Mouse (Mus musculus): ENCODE measurements around the gene D5Ertd579e.

D5Ertd579e gene

DNA sequence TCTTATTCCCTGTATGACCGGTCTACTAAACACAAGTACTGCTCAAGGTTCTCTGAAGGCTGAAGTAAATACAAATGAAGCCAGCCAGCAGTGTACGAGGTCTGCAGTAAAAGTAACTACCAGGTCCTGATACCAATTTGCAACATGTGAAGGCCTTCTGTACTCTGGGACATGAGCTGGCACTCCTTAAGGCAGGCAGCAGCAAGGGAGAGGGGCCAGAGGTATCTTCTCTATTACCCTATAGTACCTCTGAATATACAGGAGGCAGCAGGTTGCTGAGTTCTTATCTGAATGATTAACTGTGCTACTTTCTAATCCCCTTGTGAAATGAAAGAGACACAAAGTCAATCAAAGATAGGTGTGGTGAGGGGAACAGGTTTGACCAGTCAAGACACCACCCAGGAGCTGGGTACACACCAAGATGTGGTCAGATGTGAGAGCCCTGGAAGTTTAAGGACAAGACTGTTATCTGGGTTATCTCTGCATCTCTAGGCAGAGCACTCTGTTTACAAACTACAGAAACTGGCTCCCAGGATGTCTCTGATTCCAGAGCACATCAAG lies 86.8 kb downstream of the D5Ertd579e start:
- DNase-seq (ENCODE audit: low read depth), result no peak

DNA sequence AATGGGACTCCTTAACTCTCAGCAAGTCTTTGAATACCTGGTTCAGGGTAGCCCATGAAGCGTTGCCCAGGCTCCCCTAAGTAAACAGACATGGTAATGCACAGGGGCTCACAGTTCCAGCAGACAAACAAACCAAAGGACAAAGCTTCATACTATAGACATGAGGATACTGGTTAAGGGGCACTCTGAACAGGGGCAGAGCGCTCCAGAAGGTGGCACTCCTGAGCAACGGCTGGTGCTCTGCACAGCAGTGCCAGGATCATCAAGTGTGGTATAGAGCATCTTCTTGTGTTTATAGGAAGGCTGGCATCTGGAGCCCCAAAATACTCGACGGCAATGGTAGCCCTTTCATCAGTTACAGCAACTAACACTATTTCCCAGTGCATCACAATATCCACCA lies 92.8 kb downstream of the D5Ertd579e start:
- peak; percentile 57 for DNase-seq (ENCODE audit: low read depth)

DNA sequence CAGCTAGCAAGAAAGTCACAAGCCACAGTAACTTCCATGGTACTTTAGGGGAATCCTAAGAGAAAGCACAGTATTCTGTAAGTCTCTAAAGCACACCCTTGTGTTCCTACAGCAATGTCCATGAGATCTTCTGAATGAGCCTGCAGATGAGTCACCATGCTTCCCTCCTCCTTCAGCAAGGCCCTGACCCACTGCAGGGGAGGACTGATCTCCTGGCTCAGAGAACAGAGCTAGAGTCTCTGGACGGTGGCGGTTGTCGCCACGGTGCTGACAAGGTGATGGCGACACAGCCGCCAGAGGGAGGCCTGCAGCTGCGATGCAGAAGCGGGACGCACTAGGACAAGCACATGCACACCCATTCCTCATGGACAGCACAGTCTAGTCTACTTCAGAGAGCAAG lies 93.8 kb downstream of the D5Ertd579e start:
- no peak for DNase-seq (ENCODE audit: low read depth)

DNA sequence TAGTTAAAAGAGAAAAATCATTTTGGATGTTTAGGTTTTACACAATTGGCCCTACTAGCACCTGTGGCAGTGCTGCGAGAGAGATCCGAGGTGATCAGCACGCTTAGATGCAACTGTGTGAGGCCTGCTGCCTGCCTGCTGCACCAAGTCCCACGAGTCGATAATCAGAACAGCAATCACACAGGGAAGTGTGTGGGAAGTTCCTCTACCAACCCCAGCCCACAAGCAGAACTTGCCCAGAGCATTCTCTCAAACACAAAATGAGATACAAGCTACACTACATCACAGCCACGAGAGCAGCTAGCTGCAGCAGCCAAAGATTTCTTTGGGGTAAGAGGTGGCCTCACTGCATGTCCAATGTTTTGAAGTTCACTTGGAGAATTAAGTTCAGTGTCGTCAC lies 94.3 kb downstream of the D5Ertd579e start:
- no peak for DNase-seq (ENCODE audit: low read depth)

DNA sequence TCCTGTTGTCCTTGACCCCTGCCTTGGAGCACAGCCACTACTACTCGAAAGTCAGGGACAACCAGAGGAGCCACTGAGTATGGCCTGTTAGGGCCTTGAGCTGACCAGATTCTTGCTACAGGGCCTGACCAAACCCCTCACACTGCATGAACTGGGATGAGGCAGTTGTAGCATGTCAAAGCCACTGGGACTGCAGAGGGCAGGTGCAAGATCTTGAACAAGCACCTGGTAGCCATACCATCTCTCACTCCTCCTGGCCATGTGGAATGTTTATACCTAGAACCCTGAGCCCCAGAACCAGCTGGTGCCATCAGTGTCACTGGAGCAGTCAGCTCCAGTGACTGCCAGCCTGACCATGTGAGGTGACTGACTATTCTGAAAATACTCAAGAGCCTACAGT lies 96.9 kb downstream of the D5Ertd579e start:
- no peak for DNase-seq (ENCODE audit: low read depth)

DNA sequence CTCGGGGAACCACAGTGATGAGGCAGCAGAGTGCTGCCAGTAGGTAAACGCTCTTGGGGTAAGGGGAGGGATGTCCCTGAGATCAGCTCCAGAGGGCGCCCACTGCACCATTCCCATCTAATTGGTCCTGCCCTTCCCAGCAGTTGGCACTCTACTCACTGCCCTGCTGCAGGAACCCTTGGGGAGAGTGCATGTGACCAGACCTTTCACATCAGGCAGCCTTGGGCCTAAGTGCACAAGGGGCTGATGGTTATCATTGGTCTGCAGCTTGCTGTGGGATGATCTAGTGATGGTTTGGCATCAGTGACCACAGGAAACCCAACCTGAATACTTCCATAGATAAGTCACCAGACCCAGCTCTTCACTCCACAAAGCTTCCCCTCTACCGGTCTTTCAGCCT lies 98.2 kb downstream of the D5Ertd579e start:
- no peak for DNase-seq (ENCODE audit: low read depth)

DNA sequence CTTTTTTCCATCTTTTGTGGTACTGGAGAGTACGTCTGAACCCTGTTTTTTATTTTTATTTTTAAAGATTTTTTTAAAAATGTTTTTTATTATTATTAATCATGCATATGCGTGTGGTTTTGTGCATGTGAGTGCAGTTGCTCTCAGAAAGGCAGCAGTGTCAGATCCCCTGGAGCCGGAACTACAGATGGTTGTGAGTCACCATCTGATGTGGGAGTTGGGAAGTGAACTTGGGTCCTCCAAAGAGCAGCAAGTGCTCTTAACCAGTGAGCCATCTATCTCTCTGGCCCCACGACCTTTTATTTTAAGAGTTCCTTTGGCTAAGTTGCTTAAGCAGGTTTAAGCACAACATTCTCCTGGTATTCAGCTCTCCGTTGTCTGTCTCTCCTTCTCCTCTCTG lies 99.6 kb downstream of the D5Ertd579e start:
- no peak for DNase-seq (ENCODE audit: low read depth)

DNA sequence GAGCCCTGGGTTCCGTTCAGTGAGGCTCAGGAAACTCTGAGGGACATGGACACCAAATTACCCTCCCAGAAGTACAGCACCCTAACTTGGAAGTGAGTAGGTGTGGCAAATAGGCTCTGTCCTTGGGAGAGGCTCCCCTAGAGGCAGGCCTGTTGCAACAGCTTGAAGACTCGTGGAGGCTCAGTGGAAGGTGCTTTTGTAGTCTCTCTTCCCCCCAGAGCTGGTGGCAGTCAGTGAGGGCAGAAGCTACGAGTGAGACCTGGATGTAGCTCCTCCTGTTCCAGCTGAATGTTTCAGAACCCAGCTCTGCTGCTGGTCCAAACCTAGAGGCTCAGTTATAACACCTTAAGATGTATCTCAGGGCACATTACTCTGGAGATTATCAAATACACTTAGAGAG lies 100.7 kb downstream of the D5Ertd579e start:
- DNase-seq (ENCODE audit: low read depth), result no peak

DNA sequence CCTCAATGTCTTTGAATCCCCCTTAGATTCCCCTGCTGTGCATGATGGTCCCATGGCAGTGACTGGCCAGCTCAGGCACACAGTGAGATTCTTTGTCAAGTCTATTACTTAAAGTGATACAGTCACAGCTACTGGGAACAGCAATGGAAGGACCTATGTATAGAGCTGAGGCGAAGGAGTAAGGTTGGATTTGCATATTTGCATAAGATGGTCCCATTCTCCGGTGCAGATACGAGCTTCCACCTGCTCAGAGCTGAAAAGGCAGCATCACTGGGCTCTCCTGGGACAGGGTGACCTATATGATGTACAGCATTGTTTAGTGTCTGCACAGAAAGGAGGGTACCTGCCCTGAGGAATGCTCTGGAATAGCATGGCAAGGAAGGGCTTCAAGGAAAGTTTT lies 101.5 kb downstream of the D5Ertd579e start:
- no peak for DNase-seq (ENCODE audit: low read depth)

DNA sequence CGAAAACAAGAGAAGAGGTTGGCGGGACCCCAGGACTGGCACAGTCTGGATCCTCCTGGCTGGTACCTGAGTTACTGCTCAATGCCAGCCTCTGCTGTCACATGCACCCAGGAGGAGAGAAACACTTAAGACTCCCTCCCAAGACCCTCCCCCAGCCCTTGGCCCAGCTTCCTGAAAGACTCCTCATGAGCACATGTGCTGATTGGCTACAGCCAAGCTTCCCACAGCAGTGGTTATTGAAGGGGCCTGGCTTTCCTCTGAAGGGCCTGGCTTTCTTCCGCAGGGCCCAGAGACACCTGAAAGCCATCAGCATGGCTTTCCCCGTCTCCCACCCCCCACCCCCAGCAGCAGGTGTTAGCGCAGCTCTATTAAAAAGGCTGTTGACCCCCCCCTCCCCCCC lies 102.6 kb downstream of the D5Ertd579e start, which contains the start of gene Tbc1d14:
Gene Tbc1d14 (minus strand): TSS at position 101 of the 400 bp plus-strand sequence.
- no peak for DNase-seq (ENCODE audit: low read depth)

DNA sequence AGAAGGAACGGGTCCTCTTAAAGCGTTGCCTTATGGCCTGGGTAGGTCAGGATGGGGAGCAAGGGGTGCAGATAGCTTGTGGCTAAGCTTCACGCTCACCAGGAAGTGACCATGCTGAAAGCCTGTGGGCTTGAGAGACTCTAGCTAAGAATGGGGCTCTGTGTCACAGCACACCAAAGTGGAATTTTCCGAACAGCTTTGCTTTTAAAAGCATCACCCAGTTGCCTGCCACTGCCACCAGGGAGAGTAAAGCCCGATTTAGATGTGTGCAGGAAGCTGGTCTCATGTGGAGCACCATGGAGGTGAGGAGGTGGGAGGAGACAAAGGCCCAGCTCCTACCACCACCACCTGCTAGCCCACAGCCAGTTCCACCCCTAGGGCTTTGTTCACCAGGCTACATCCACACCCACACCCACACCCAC lies 105.3 kb downstream of the D5Ertd579e start:
- no peak for DNase-seq (ENCODE audit: low read depth)

DNA sequence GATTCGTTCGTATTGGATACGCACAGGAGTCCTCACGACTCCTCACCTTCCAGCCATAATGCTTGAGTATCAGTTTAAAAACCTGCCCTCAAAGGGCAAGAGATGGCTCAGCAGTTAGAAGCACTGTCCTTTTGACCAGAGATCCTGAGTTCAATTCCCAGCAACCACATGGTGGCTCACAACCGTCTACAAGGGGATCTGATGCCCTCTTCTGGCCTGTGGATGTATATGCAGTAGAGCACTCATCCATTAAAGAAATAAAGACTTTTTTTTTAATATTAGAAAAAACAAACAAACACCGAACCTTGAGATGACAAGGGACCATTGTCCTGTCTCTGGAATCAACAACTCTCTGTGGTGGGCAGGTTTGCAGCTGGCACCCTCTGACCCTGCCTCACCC lies 111.5 kb downstream of the D5Ertd579e start:
- peak; percentile 60 for DNase-seq (ENCODE audit: low read depth)

DNA sequence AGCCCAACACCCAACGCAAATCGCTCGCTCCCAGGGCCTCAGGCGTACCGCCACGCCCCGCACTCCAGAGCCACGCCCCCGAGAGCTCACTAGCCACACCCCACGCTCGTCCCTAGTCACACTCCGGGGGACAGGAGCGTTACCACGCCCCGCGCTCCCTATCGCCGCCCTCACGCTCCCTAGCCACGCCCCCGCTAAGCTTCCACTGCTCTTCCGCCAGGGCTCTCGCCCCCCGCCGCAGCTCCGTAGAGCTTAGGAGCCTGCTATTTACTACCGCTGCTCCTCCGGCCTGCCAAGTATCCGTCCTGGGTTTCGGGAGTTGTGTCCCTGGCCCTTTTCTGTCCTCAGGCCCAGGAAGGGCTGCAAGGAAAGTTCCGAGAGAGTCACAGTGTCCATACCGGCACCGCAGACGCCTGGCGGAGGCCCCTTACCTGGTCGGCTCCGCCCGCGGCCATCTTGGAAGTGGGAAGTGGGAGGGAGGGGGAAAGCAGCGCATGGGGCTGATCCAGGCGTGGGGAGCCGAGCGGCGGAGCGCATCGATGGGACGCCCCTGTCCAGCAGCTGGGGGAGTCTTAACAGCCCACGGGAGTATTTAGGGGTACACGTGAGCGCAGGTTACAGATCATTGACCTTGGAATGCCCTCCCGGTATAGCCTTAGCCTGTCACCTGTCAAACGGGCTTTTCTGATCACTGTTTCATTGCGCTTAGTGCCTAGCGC lies 113.7 kb downstream of the D5Ertd579e start:
- DNase-seq (ENCODE audit: low read depth), result peak; percentile 100

DNA sequence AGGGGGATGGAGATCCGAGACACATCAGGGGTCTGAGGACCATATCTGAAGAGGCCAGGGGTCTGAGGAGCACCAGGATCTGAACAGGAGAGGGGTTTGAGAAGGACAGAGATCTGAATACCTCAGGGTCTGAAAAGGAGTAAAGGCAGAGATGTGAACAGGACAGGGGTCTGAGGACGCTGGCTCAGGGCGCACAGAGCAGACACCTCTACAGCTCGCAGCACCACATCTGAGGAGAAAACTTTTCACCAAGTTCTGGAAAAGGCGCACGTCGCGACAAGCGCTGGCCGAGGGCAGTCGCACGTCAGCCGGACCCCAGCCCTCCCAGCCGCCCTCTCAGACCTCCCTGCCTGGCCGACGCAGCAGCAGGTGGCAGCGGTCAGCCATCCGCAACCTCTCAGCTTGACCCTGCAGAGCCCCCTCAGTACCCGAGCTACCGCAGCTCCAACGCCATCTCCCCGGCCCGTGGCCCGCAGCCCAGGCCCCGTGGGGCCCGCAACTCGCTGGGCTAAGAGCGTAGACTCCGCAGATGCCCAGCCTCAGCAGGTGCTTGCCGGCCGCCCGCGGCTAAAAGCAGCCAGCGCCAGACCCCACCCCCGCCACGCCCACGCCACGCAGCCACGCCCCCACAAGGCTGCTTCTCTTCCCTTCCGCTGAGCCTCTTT lies 114.4 kb downstream of the D5Ertd579e start:
- no peak for DNase-seq (ENCODE audit: low read depth)

DNA sequence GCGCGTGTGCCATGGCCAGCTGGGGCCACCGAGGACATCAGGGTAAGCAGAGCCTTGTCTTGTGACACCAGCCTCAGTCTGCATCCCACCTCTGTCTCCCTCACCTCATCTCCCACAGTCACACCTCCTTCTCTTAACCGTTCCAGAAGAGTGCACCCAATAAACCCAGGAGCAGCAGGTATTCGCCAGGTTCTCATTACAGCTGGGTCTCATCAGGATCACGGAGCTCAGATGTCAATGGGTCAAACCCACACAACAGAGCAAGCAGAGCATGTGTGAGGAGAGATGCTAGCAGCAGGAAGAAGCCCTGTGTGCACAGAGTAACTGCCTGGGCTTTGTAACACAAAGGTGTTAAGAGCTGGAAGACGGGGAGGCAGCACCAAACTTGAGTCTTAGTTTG lies 115.9 kb downstream of the D5Ertd579e start:
- DNase-seq (ENCODE audit: low read depth), result no peak

DNA sequence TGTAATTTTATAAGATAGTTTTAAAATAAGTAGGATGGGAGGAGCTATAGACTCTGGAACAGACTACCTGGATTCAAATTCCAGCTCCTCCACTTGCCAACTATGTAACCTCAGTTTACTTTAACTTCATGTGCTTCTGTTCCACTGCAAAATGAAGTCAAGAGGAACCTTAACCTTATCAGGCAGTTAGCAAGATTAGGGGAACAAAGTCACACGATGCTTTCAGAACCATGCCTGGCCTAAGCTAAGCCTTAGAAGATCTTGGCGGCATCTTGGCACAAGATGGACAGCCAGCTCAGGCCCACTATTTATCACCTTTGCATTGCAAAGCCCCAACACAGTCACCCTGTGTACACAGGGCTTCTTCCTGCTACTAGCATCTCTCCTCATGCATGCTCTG lies 116.8 kb downstream of the D5Ertd579e start:
- no peak for DNase-seq (ENCODE audit: low read depth)

DNA sequence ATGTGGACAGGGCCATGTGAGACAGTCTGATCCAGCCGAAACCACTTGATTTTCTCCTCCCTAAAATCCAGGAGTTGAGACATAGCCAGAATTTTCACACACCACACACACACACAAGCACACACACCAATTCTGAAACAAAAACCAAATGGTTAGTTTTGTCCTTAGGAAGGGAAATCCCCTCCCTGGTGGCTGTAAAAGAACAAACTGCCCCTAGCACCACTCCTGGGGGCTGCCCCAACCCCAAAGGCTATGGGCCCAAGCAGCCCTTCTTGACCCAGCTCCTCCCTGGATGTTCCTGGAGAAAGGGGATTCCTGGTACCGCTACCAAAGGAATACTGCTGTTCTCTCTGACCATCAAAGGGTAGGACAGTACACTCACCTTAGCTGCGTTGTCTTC lies 119.4 kb downstream of the D5Ertd579e start:
- DNase-seq (ENCODE audit: low read depth), result no peak

DNA sequence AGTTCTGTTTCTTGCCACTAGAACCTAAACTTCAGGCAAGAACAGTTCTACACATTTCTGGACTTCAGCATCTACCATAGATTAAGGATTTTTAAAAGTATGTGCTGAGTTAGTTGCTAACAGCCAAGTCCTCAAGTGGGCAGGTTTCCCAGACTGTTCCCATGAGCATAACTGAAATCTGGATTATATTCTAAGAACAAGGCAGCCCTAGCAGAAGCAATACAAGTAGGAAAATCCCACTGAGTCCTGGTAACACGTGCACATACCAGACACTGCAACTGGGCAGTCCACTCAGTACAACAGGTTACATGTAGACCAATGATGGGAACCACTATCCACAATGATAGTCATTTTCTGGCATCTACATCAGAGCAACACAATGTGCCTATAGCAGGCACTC lies 120.1 kb downstream of the D5Ertd579e start:
- DNase-seq (ENCODE audit: low read depth), result no peak

DNA sequence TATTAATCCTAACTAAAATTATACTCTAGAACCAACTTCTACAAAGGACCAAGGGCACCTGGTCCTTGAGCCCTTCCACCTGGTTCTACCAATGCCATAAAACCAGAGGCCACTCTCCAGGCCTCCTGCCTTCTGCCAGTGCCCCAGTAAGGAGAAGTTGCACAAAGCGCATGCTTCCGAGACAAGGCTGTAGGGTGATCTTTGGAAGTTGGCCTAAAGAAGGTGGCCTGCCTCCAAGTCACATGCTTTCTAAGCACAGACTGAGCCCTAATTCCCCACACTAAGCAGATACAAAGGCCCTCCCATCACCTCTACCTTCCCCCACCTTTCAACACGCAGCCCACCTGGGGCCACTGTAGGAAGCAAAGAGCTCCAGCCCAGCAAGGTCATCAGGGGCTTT lies 120.6 kb downstream of the D5Ertd579e start:
- no peak for DNase-seq (ENCODE audit: low read depth)

DNA sequence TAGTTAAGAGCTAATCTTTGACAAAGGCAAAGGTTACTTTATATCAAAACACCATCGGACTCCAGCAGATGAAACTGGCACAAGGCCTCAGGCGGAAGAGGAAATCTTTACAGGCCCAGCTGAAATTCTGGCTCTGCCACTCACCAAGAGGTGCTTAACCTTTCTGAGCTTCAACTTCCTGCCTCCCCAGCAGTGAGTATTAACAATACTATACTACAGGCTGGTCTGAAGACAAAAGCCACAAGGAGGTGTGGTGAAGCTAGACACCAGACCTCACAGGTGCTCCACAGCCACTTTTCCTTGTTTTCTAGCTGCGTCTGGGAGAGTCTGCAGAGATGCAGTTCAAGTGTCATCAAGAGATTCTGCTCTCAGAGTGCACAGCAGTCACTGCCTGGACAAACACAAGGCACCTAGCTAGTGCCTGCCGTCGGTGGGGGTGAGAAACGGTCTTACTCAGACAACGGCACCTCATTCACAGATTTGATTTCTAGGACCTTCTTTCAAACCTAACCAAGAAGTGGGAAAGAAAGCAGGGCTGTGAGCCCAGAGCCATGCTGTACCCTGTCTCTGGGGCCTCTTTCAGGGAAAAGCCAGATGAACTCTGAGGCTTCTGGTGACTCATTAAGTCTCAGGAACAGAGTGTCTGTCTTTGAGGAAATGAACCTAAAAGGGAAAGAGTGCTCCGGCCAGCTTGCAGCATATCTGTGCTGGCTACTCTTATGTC lies 121.5 kb downstream of the D5Ertd579e start:
- peak; percentile 67 for DNase-seq (ENCODE audit: low read depth)

DNA sequence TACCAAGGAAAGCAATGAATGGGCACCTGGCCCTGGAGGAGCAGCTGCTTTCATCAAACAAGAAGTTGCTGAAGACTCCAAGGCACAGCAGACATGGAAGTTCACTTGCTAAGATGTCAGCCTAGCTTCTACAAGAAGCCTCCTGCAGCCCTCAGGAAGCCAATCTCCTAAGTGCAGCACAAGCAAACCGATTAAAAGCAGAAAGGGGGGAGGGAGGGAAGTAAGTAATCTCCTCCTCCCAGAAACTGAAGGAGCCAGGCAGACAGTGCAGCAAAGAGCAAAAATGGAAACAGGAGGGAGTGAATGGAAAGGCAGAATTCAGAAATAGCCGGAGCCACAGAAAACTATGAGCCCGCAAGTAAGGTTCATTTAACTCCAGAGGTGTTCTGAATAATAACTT lies 122.5 kb downstream of the D5Ertd579e start:
- DNase-seq (ENCODE audit: low read depth), result no peak

DNA sequence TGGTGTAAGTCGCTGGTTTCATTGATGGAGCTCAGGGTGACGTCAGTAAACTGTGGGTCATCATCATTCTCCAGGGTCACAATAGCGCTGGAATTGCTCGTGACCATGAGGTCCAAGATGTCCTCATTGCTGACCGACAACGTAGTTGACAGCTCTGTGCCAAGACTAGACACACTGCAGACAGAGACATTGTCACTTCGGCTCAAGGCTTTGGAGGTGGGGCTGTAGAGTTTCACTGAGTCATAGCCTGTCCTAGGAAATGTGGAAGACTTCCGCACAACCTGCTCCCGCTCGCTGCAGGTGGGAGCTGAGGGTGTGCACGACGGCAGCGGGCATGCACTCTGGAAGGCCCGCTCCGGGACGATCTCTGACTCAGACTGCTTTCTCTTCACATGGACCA lies 124.5 kb downstream of the D5Ertd579e start:
- DNase-seq (ENCODE audit: low read depth), result no peak
